Mouse (Mus musculus): ENCODE measurements around the gene Grhl3. TPM values are rescaled to one million over a fixed set of nuclear protein-coding genes. Genes with fewer than 3 reads are reported as not detected.

The Grhl3 gene
- polyA plus RNA-seq, 1 experiment from 2014 or later: 4.6 TPM

DNA sequence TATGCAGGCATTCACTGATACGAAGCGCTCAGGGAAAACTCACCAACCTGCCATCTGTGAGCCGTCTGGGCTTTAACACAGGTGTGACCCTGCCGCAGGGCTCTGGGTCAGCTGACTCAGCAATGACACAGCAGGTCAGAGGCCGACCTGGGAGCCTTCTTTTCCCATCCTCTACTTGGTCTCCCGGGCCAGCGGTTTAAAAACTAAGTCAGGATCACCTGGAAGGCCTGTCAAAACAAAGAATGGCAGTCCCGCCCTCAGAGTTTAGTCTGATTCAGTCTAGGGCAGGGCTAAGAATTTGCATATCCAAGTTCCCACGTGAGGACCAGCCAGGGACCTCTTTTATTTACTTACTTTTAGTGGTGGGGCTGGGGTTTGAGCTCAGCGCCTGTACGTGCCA, 4.2 kb downstream of the Grhl3 start:
- no peak for ATAC-seq (replicated peaks; ENCODE audit: low FRiP score, low read depth)

DNA sequence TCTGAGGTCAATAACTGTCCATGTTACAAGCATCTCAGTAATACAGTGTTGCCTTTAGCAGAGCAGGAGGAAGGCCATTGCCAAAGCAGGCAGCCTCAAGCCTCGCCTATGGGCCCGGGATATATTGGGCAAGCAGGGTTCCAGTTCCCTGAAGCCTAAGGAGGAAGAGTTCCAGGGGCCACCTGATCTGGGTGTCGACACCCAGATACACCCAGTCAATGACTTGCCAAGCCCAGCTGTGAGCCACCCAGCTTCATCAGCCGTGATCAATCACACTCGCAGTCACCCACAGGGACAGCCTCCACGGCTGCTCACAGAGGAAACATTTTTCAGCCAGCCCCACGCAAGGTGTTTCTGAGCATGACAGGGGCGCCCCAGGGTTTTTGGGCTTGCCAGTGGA, 5.9 kb downstream of the Grhl3 start:
- ATAC-seq (replicated peaks; ENCODE audit: low FRiP score, low read depth) (no peak), DNase-seq (ENCODE audit: low spot score) (no peak)
- TF ChIP-seq CTCF (IDR thresholded peaks at IDR 0.05; ENCODE audit: low read depth): no peak
- peaks cover 22% of the 10 kb centered on the region; the same call in 1 of the 2 replicates for H3K27me3 ChIP-seq (ENCODE audit: insufficient read depth, low read length)
- H3K4me2 ChIP-seq (ENCODE audit: low read length): no peak overlapping the region
- whole genome bisulfite sequencing: 49% methylated on average over 8 of the region's 8 CpGs
- H3K4me3 ChIP-seq (replicated peaks; ENCODE audit: low read depth, low read length): no peak overlapping the region
- no peak overlapping the region for H3K9ac ChIP-seq (ENCODE audit: low read depth, low read length)
- no peaks in the 10 kb centered on the region for H3K36me3 ChIP-seq (ENCODE audit: insufficient read depth, low read length)
- no peak overlapping the region for H3K27ac ChIP-seq
- no peaks in the 10 kb centered on the region for H3K9me3 ChIP-seq (replicated peaks; ENCODE audit: low read length)
- H3K4me1 ChIP-seq (replicated peaks; ENCODE audit: insufficient read depth, low read length): peaks cover 24% of the 10 kb centered on the region; the same call in 1 of the 2 replicates

More for the DNA sequence above, 4.2 kb downstream of the Grhl3 start:
- Histone ChIP-seq H3K9me3 (replicated peaks; ENCODE audit: low read length) (no peaks in the 10 kb centered on the region), H3K36me3 (ENCODE audit: insufficient read depth, low read length) (no peaks in the 10 kb centered on the region), H3K4me2 (ENCODE audit: low read length) (no peak overlapping the region), H3K27me3 (ENCODE audit: insufficient read depth, low read length) (peaks cover 28% of the 10 kb centered on the region; the same call in 1 of the 2 replicates), H3K4me1 (replicated peaks; ENCODE audit: insufficient read depth, low read length) (peaks cover 24% of the 10 kb centered on the region; the same call in 1 of the 2 replicates), H3K9ac (ENCODE audit: low read depth, low read length) (no peak overlapping the region), H3K4me3 (replicated peaks; ENCODE audit: low read depth, low read length) (no peak overlapping the region), H3K27ac (no peak overlapping the region)
- no peak for DNase-seq (ENCODE audit: low spot score)
- no peak for TF ChIP-seq CTCF (IDR thresholded peaks at IDR 0.05; ENCODE audit: low read depth)
- WGBS: 13% methylated on average over 11 of the region's 11 CpGs

DNA sequence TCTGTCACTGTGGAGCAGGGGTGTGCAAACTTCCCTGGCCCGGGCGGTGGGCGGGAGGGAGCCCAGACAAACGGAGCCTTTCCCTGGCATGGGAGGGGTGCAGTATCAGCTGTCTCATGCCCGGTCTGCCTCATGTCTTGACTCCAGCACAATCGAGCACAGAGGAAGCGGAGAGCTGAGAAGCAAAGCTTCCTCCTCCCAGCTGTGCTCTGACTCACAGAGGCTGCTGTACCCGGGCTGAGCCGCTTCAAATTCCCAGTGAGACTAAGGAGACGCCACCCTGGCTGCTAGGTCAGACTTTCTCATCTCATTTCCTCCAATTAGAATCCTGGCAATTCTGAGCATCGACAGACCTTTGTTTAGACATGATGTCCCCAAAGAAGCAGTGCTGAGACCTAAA, 6.4 kb downstream of the Grhl3 start:
- no peak for TF ChIP-seq CTCF (IDR thresholded peaks at IDR 0.05; ENCODE audit: low read depth)
- DNase-seq (ENCODE audit: low spot score) (no peak), ATAC-seq (replicated peaks; ENCODE audit: low FRiP score, low read depth) (no peak)
- Histone ChIP-seq H3K4me1 (replicated peaks; ENCODE audit: insufficient read depth, low read length) (peaks cover 24% of the 10 kb centered on the region; the same call in 1 of the 2 replicates), H3K4me2 (ENCODE audit: low read length) (no peak overlapping the region), H3K27me3 (ENCODE audit: insufficient read depth, low read length) (peaks cover 17% of the 10 kb centered on the region; the same call in 1 of the 2 replicates), H3K9me3 (replicated peaks; ENCODE audit: low read length) (no peaks in the 10 kb centered on the region), H3K36me3 (ENCODE audit: insufficient read depth, low read length) (no peaks in the 10 kb centered on the region), H3K9ac (ENCODE audit: low read depth, low read length) (no peak overlapping the region), H3K4me3 (replicated peaks; ENCODE audit: low read depth, low read length) (no peak overlapping the region), H3K27ac (no peak overlapping the region)
- 27% methylated on average over 11 of the region's 11 CpGs for WGBS

DNA sequence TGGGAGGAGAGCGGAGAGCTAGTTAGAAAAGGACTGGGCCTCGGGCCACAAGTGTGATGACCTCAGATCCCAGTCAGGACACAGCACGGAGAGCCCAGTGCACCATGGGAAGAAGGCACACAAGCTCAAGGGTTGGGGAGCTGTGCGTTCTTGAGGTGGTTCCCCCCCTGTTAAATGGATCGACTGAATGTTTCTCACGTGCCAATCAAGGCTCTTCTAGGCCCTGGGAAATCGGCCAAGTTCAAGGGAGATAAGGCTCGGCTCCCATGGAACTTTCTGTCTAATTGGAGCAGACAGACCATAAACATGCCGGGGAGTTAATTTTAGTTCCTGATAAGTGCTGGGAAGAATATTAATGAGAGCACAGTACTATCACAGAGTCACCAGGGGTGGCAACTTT, 8.0 kb downstream of the Grhl3 start:
- TF ChIP-seq CTCF (IDR thresholded peaks at IDR 0.05; ENCODE audit: low read depth): no peak
- H3K27ac ChIP-seq: no peak overlapping the region
- no peak overlapping the region for H3K9ac ChIP-seq (ENCODE audit: low read depth, low read length)
- H3K9me3 ChIP-seq (replicated peaks; ENCODE audit: low read length): no peaks in the 10 kb centered on the region
- H3K4me2 ChIP-seq (ENCODE audit: low read length): no peak overlapping the region
- DNase-seq (ENCODE audit: low spot score) (peak; percentile 46), ATAC-seq (replicated peaks; ENCODE audit: low FRiP score, low read depth) (no peak)
- 44% methylated on average over 9 of the region's 9 CpGs for WGBS
- peaks cover 17% of the 10 kb centered on the region; the same call in 1 of the 2 replicates for H3K4me1 ChIP-seq (replicated peaks; ENCODE audit: insufficient read depth, low read length)
- H3K27me3 ChIP-seq (ENCODE audit: insufficient read depth, low read length): peaks cover 7% of the 10 kb centered on the region; the same call in 1 of the 2 replicates
- no peak overlapping the region for H3K4me3 ChIP-seq (replicated peaks; ENCODE audit: low read depth, low read length)
- no peaks in the 10 kb centered on the region for H3K36me3 ChIP-seq (ENCODE audit: insufficient read depth, low read length)

DNA sequence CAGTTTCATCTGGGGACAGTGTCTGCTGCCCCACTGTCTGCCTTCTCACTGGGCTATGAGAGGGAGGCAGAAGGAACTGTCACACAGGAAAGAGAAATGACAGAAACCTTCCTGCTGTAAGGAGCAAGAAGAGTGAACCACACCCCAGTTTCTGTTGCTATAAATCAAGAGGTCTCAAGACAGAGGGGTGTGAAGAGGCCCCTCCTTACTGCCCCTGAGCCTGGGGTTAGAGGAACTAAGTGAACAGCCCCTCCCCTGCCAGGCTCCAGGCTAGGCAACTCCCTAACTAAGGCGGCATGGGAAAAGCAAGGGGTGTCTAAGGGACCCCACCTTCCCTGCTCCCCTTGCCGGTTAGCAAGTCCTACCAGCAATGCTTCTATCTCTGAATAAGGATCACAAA, 9.6 kb downstream of the Grhl3 start:
- Histone ChIP-seq H3K27me3 (ENCODE audit: insufficient read depth, low read length) (0 out of 2 replicates have a peak, but pooled peaks cover 4% of the 10 kb centered on the region), H3K4me2 (ENCODE audit: low read length) (no peak overlapping the region), H3K9me3 (replicated peaks; ENCODE audit: low read length) (no peaks in the 10 kb centered on the region), H3K36me3 (ENCODE audit: insufficient read depth, low read length) (no peaks in the 10 kb centered on the region), H3K4me3 (replicated peaks; ENCODE audit: low read depth, low read length) (no peak overlapping the region), H3K9ac (ENCODE audit: low read depth, low read length) (no peak overlapping the region), H3K27ac (no peak overlapping the region), H3K4me1 (replicated peaks; ENCODE audit: insufficient read depth, low read length) (0 out of 2 replicates have a peak, but pooled peaks cover 14% of the 10 kb centered on the region)
- no peak for ATAC-seq (replicated peaks; ENCODE audit: low FRiP score, low read depth)
- WGBS: 25% methylated on average over 2 of the region's 2 CpGs
- DNase-seq (ENCODE audit: low spot score): no peak
- TF ChIP-seq CTCF (IDR thresholded peaks at IDR 0.05; ENCODE audit: low read depth): no peak

DNA sequence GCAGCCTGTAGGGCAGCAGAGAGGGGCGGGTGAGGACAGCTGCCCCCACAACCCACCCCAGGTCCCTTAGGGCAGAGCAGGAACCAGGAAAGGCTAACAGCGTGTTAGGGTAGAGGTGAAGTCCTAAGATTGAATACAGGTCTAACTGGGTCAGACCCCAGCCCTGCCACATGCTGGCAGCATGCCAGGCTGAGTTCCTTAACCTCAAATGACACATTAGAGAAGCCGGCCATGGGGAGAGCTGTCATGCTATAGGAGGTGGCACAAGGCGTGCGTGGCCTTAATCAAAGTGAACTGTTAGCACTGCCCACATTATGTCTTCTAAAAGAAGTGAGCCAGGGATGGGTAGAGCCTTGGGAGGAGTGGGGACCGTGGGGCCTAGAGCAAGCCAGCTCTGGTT, 24.1 kb downstream of the Grhl3 start:
- Histone ChIP-seq H3K4me3 (replicated peaks; ENCODE audit: low read depth, low read length) (no peak overlapping the region), H3K4me2 (ENCODE audit: low read length) (no peak overlapping the region), H3K27ac (no peak overlapping the region), H3K4me1 (replicated peaks; ENCODE audit: insufficient read depth, low read length) (peaks cover 31% of the 10 kb centered on the region), H3K9me3 (replicated peaks; ENCODE audit: low read length) (no peaks in the 10 kb centered on the region), H3K36me3 (ENCODE audit: insufficient read depth, low read length) (no peaks in the 10 kb centered on the region), H3K9ac (ENCODE audit: low read depth, low read length) (no peak overlapping the region), H3K27me3 (ENCODE audit: insufficient read depth, low read length) (no peaks in the 10 kb centered on the region)
- DNase-seq (ENCODE audit: low spot score) (no peak), ATAC-seq (replicated peaks; ENCODE audit: low FRiP score, low read depth) (no peak)
- no peak for TF ChIP-seq CTCF (IDR thresholded peaks at IDR 0.05; ENCODE audit: low read depth)
- 63% methylated on average over 6 of the region's 6 CpGs for WGBS

DNA sequence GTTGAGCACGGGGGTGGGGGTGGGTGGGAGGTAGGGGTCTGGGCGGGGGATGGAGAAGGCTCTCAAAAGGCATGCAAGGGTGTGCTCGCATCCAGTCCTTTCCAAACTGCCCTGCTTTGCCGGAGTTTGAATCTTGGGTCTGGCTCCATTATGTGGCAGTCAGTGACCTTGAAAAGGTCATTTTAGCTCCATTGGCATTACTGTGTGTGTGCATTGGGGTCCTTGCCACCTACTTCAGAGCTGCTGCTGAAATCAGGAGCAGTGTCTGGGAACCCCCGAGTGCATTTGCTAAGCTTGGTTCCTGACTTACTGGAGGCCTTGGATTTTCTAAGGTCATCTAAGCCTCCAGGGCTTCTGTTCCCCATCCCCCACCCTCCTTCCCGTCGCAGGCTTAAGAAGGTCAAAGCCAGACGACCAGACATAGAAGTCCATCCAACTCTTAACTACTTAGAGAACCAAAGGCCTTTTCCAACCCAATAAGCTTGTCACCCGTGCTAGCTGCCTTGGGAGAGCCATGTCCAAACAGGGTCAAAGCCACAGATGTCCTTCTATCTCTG, 24.8 kb downstream of the Grhl3 start:
- no peak overlapping the region for H3K4me3 ChIP-seq (replicated peaks; ENCODE audit: low read depth, low read length)
- H3K27me3 ChIP-seq (ENCODE audit: insufficient read depth, low read length): no peaks in the 10 kb centered on the region
- H3K9me3 ChIP-seq (replicated peaks; ENCODE audit: low read length): no peaks in the 10 kb centered on the region
- no peaks in the 10 kb centered on the region for H3K36me3 ChIP-seq (ENCODE audit: insufficient read depth, low read length)
- H3K9ac ChIP-seq (ENCODE audit: low read depth, low read length): no peak overlapping the region
- H3K4me1 ChIP-seq (replicated peaks; ENCODE audit: insufficient read depth, low read length): peaks cover 31% of the 10 kb centered on the region
- no peak overlapping the region for H3K27ac ChIP-seq
- WGBS: 40% methylated on average over 9 of the region's 9 CpGs
- DNase-seq (ENCODE audit: low spot score) (no peak), ATAC-seq (replicated peaks; ENCODE audit: low FRiP score, low read depth) (no peak)
- H3K4me2 ChIP-seq (ENCODE audit: low read length): no peak overlapping the region
- no peak for TF ChIP-seq CTCF (IDR thresholded peaks at IDR 0.05; ENCODE audit: low read depth)
